Mouse (Mus musculus) retina, postnatal 1 day (tissue): ENCODE results near the gene Gm10309.
"Not testable (repeated sequence)": the region's sequence is repeated elsewhere in the genome, so short reads cannot be mapped to it uniquely, and the experiment has no call there.

Source experiments
- DNase-seq: peaks from one replicate; pipeline ENCODE4 v3.0.0-alpha.2; 2012

The Gm10309 gene

DNA sequence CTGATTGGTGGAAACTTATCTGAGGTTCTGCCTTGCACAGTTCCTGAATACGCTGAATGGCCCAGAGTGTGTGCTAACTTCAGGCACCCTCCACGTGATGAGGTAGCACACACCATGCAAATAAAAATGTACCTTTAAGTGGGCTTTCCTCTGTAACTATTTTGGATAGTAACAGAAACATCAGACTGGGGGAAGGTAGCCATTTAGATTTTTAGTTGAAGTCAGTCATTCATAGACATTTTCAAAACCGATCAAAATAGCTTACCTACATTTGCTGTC is 3.1 kb upstream of the Gm10309 start:
- DNase-seq, result no peak

GRCm38 (mm10) chr17:86507342-86508211 is 2.5 kb upstream of the Gm10309 start:
- DNase-seq, result peak; percentile 34

GRCm38 (mm10) chr17:86506881-86507280 is 1.8 kb upstream of the Gm10309 start:
- no peak for DNase-seq

DNA sequence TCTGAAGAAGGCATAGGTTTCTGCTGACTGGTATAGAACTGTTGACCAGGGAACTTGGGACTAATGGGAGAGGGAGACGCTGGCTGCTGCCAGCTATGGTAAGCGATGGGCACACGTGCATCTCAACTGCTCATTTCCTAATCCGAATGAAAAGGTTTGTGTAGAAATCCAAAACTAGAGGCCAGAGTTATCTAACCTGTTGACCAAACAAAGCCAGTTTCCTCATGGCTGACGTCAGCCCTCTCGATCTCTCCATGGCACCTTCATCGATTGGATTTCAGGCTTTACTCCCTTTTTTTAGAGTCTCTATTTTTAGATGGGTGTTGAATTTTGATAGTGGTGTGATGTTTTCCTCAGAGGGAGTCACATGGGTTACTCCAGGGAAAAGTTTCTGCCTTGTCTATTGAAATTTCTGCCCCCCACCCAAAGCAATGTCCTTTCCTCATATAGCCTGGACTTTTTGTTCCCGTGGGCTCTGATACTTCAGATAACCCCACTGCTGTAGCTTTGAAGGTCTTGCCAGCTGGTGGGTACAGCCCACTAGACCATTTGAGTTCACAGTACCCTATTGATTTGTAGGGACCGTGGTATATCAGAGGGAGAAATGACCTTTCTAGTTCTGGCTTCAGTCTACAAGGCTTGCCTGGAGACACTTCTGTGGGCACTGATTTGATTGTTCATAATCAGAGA is 1.7 kb downstream of the Gm10309 start:
- no peak for DNase-seq

DNA sequence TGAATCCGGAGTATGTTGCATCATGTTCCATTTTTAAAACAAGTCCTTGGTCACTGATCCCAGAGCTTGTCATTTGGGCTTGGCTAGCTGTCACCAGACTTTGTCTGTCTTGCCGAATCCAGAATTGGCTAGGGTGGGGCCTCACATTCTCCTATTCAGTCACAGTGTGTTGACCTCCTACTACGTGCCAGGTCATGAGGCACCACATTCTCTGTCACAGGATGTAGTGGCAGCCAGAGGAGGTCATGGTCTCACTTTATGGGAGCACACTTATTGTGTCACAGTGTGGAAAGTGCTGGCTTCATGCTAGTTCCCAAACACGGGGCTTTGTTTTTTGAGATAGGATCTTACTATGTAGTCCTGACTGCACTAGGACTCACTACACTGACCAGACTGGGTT is 3.6 kb downstream of the Gm10309 start:
- no peak for DNase-seq

DNA sequence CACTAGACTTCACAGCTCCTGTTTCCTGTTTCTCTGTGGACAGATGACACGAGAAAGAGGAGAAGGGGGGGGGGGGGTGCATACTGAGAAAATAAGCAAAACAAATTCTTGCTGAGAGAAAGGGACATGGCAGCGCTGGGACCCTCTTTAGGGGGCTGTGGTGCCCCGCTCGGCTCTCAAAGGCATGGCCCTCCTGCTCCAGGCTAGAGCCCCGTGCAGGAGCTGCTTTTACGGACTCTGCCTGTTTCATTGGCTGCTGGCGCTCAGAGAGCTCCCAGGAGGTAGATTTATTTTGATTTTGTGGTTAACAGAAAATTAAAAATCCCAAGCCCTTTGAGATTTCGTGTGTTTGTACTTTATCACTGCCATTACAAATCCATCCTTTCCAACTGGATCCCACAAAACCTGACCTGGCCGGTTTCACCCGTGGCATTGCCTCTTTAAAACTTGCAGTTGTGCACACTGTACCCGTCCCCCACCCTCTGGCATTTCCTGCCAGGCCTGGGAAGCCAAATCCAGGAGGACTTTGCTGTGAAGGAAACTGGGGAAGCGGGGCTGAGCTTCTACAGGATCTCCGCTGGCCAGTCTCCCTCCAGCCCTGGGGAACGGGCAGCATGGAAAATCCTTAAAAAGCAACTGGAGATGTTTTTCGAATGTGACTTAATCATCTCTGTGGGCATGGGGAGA is 5.5 kb downstream of the Gm10309 start:
- no peak for DNase-seq

- DNase-seq, result no peak
Observed at GRCm38 (mm10) chr17:86497302-86497701, 7.7 kb downstream of the Gm10309 start.

DNA sequence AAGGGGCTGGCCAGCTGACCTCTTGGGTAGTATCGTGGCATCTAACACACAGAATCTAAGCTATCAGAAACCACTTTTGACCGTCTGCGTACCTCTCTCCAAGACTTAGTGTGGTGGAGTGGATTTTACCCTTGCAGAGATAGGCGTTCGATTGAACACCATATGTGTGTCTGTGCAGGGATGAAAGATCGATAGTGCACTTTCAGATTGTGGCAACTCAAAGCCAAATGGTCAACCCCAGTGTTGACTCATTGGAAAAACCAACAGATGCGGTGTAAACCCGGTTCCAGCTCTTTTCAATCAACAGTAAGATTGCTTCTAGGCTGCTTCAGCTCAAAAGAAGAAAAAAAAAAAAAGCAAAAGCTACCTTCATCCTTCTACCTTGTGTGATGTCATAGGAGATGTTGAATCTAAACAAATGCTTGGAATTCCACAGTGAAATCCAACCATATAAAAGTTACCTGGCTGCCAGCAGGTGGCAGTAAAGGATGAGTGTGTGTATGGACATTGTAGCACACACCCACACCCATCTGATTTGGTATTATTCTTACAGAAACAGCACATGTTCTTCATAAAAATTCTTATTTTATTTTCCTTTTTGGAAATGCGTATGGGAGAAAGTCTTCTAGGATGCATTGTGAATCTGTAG is 8.8 kb downstream of the Gm10309 start:
- peak; percentile 62 for DNase-seq

GRCm38 (mm10) chr17:86494895-86495294 is 10.1 kb downstream of the Gm10309 start:
- no peak for DNase-seq

GRCm38 (mm10) chr17:86494494-86494893 is 10.5 kb downstream of the Gm10309 start:
- no peak for DNase-seq

- no peak for DNase-seq
Observed at GRCm38 (mm10) chr17:86493891-86494420, 11.1 kb downstream of the Gm10309 start.

- DNase-seq, result no peak
Observed at GRCm38 (mm10) chr17:86492376-86492775, 12.7 kb downstream of the Gm10309 start.

DNA sequence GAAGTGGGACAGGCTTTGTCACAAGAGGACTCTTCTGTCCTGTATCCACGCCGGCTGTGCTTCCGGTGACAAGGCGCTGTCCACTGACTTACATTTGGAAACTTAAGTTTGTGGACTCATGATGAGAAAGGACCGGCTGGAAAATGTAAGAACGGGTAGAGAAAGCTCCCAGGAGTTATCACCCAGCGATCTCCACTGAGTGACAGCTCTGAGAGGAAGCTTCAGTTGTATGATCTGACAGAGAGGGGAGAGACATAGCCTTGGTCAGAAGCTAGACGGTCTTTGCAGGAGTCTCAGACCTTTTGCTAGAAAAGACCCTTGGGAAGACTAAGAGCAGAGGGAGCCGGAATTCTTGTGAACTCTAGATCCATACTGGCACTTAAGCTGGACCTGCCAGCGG is 15.2 kb downstream of the Gm10309 start:
- no peak for DNase-seq

DNA sequence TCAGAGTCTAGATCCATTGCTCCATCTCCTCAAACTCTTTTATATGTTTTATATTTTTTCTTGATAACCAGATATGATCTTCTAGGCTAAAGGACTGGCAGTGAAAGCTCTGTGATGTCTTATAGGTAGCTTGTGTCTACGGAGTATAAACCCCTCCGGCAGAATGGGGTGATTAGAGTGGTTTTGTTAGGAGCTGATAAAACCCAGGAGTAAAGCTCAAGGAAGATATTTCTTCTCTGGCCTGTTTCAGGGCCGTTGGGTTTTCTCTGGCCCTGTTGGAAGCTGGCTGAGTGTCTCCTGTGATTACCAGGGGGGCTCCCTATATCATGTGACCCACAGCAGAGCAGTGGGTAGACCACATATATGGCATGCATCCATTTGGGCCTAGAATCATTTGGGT is 17.6 kb downstream of the Gm10309 start:
- no peak for DNase-seq

GRCm38 (mm10) chr17:86486657-86487056 is 18.4 kb downstream of the Gm10309 start:
- no peak for DNase-seq

DNA sequence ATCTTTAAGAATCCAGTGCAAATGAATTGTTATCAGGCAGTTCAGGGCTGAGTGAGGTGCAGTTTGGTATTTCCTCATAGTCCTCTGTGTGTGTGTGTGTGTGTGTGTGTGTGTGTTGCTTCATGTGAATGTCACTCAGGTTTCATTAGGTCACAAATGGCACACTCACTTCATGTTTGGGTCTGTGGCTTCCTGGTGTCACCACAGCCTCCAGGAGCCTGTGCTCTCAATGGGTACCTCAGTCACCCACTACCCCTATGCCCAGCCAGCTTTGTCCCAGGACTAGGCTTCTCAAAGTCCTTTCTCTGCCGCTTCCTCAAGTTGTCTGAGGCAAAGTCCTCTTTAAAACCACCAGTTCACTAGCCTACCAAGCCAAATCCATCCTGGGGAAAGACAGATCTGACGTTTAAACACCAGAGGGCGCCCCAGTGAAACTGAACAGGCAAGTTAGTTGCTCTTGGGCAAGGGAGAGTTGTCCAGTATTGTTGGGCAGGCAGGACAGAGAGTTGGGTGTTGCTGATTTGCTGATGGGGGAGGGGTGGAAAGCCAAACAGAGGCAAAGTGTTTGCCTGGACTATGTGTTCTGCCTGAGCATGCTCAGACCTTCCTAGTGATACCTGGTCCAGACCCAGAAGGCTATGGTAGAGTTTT is 20.8 kb downstream of the Gm10309 start:
- DNase-seq, result peak; percentile 90

DNA sequence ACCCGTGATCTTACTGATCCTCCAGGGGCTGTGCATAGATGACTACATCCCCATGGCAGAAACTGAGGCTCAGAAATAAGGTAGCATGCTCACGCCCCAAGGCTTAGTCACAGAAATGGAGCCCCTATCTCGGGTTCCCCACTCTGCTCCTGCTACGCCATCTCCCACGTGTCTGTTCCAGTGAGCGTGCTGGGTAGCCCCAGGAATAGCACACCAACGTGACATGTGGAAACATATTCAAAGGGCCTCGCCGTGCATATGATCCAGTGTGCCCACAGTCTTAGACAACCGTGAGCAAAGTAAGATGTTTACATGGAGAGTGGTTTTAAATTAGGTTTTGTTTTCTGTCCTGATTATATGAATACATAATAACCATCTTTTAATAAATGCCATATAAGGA is 22.4 kb downstream of the Gm10309 start:
- DNase-seq, result no peak

- no peak for DNase-seq
Observed at GRCm38 (mm10) chr17:86479406-86479805, 25.6 kb downstream of the Gm10309 start.

- DNase-seq, result not testable (repeated sequence)
Observed at GRCm38 (mm10) chr17:86477401-86477800, 27.6 kb downstream of the Gm10309 start.

DNA sequence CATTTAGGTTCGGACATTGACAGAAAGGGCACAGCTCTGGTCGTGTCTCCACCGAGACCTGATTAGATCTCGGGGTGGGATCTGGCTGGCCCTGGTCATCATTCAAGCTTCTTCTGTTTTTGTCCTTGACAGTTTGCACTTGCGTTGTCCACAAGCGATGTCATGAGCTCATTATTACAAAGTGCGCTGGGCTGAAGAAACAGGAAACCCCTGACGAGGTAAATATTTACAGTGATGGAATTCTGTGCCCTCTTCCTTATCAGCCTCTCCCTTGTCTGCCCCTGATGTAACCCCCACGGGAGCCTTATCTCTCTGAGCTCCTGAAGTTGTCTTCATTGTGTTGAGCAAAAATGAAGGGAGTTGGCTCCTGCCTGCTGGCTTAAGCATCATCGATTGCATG is 28.4 kb downstream of the Gm10309 start:
- no peak for DNase-seq

DNA sequence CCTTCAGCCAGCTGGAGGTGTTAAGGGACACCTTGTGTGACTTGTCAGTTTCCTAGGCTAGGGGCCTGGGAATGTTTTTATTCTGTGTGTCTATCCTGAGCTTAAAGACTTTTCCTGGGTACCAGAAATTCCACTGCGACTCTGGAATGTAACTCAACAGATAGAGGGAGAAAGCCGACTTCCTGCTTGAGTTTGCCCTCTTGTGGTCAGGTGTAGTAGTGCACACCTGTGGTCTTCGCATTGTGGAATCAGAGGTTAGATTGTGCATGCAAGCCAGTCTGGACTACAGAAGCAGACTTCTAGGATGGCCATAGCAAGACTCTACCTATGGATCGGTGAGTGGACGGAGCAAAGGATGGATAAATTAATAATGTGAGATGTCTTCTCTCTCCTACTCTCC is 33.3 kb downstream of the Gm10309 start:
- DNase-seq, result peak; percentile 45

DNA sequence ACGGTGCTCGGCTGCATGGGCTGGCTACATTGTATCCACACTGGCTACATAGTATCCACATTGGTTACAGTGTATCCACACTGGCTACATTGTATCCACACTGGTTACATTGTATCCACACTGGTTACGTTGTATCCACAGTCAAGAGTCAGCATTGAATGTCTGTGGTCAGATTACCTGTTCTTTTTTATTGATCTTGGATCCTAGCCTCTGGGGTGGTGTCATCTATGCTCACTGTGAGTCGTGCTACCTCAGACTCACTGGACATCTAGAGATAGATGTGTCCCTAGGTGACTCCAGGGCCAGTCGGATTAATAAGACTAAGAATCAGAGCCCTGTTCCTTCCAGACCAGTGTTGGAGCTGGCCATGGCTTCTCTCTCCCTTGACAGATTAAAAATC is 34.9 kb downstream of the Gm10309 start:
- DNase-seq, result no peak

- peak; percentile 21 for DNase-seq
Observed at GRCm38 (mm10) chr17:86467967-86468366, 37.1 kb downstream of the Gm10309 start.
